Mouse (Mus musculus): ENCODE data around the gene Socs7. TPM values are rescaled to one million over a fixed set of nuclear protein-coding genes. Genes with fewer than 3 reads are reported as not detected.

Gene Socs7
- polyA plus RNA-seq (2014; fragmentation: Illumina TruSeq; extraction: RNeasy Lipid Tissue Mini Kit (QIAGEN cat#74804); ENCODE audit: low read depth, low replicate concordance), result 16.7 TPM

GRCm38 (mm10) chr11:97361948-97362648 lies at the start of gene Socs7:
Gene Socs7 (plus strand): TSS chr11:97362551.

GRCm38 (mm10) chr11:97315504-97316503 lies 46.5 kb upstream of the Socs7 start, which contains the start of gene Mrpl45:
Gene Mrpl45 (plus strand): TSS chr11:97315716.

GRCm38 (mm10) chr11:97352027-97352684 lies 10.2 kb upstream of the Socs7 start, which contains the start of gene Gpr179:
Gene Gpr179 (minus strand): TSS chr11:97352077.

GRCm38 (mm10) chr11:97415330-97415711 lies 53.0 kb downstream of the Socs7 start, which contains the start of gene Arhgap23:
Gene Arhgap23 (plus strand): TSS chr11:97415533.

Other genes starting within 250 kb of the Socs7 start
- not detected for gene Tbx21, start 247.2 kb upstream of the Socs7 start, polyA plus RNA-seq (2014; fragmentation: Illumina TruSeq; extraction: RNeasy Lipid Tissue Mini Kit (QIAGEN cat#74804); ENCODE audit: low read depth, low replicate concordance)
- gene Tbkbp1, start 211.1 kb upstream of the Socs7 start, polyA plus RNA-seq (2014; fragmentation: Illumina TruSeq; extraction: RNeasy Lipid Tissue Mini Kit (QIAGEN cat#74804); ENCODE audit: low read depth, low replicate concordance), result 10.6 TPM
- 64.4 TPM for gene Kpnb1, start 174.7 kb upstream of the Socs7 start, polyA plus RNA-seq (2014; fragmentation: Illumina TruSeq; extraction: RNeasy Lipid Tissue Mini Kit (QIAGEN cat#74804); ENCODE audit: low read depth, low replicate concordance)
- 63.7 TPM for gene Npepps, start 81.9 kb upstream of the Socs7 start, polyA plus RNA-seq (2014; fragmentation: Illumina TruSeq; extraction: RNeasy Lipid Tissue Mini Kit (QIAGEN cat#74804); ENCODE audit: low read depth, low replicate concordance)
- 56.2 TPM for gene Mrpl45, start 46.8 kb upstream of the Socs7 start, polyA plus RNA-seq (2014; fragmentation: Illumina TruSeq; extraction: RNeasy Lipid Tissue Mini Kit (QIAGEN cat#74804); ENCODE audit: low read depth, low replicate concordance)
- gene Gpr179, start 10.5 kb upstream of the Socs7 start, polyA plus RNA-seq (2014; fragmentation: Illumina TruSeq; extraction: RNeasy Lipid Tissue Mini Kit (QIAGEN cat#74804); ENCODE audit: low read depth, low replicate concordance), result not detected
- 13.0 TPM for gene Arhgap23, start 53.0 kb downstream of the Socs7 start, polyA plus RNA-seq (2014; fragmentation: Illumina TruSeq; extraction: RNeasy Lipid Tissue Mini Kit (QIAGEN cat#74804); ENCODE audit: low read depth, low replicate concordance)
- not detected for gene 4933428G20Rik, start 137.8 kb downstream of the Socs7 start, polyA plus RNA-seq (2014; fragmentation: Illumina TruSeq; extraction: RNeasy Lipid Tissue Mini Kit (QIAGEN cat#74804); ENCODE audit: low read depth, low replicate concordance)
- gene Srcin1, start 213.6 kb downstream of the Socs7 start, polyA plus RNA-seq (2014; fragmentation: Illumina TruSeq; extraction: RNeasy Lipid Tissue Mini Kit (QIAGEN cat#74804); ENCODE audit: low read depth, low replicate concordance), result 0.26 TPM

Measured in heart, adult 10 weeks (tissue).